Mouse (Mus musculus) ovary, postnatal 14 days (tissue): ENCODE measurements around the gene Slc5a5.

Experiments used
- DNase-seq: peaks from one replicate; pipeline ENCODE4 v3.0.0; 2022; ENCODE audit warnings: low spot score

Gene Slc5a5

GRCm38 (mm10) chr8:70879500-70879899 lies 13.1 kb downstream of the Slc5a5 start:
- no peak for DNase-seq

GRCm38 (mm10) chr8:70878178-70878577 lies 14.4 kb downstream of the Slc5a5 start:
- no peak for DNase-seq

- DNase-seq, result no peak
Measured at GRCm38 (mm10) chr8:70876382-70876781, 16.2 kb downstream of the Slc5a5 start.

GRCm38 (mm10) chr8:70874441-70874840 lies 18.1 kb downstream of the Slc5a5 start:
- no peak for DNase-seq

GRCm38 (mm10) chr8:70873364-70873985 lies 19.1 kb downstream of the Slc5a5 start, which contains the start of gene Ccdc124:
TSS of gene Ccdc124 (minus strand) at chr8:70873935.
- peak; percentile 97 for DNase-seq

GRCm38 (mm10) chr8:70872643-70873363 lies 19.8 kb downstream of the Slc5a5 start:
- DNase-seq, result no peak

- DNase-seq, result no peak
Measured at GRCm38 (mm10) chr8:70871195-70871807, 21.3 kb downstream of the Slc5a5 start.

GRCm38 (mm10) chr8:70869601-70870041 lies 22.9 kb downstream of the Slc5a5 start:
- peak; percentile 68 for DNase-seq

GRCm38 (mm10) chr8:70869199-70869571 lies 23.4 kb downstream of the Slc5a5 start:
- DNase-seq, result no peak

GRCm38 (mm10) chr8:70868559-70869198 lies 23.9 kb downstream of the Slc5a5 start:
- no peak for DNase-seq

- no peak for DNase-seq
Measured at GRCm38 (mm10) chr8:70866566-70866965, 26.0 kb downstream of the Slc5a5 start.

GRCm38 (mm10) chr8:70866001-70866520 lies 26.5 kb downstream of the Slc5a5 start:
- no peak for DNase-seq

- DNase-seq, result peak; percentile 98
Measured at GRCm38 (mm10) chr8:70865350-70866000, 27.1 kb downstream of the Slc5a5 start.

GRCm38 (mm10) chr8:70864712-70865221 lies 27.8 kb downstream of the Slc5a5 start:
- DNase-seq, result no peak

- no peak for DNase-seq
Measured at GRCm38 (mm10) chr8:70863956-70864711, 28.4 kb downstream of the Slc5a5 start.

- no peak for DNase-seq
Measured at GRCm38 (mm10) chr8:70862824-70863641, 29.5 kb downstream of the Slc5a5 start, which contains the start of gene Kcnn1. TSS of gene Kcnn1 (minus strand) at chr8:70863258.

- no peak for DNase-seq
Measured at GRCm38 (mm10) chr8:70857516-70857915, 35.0 kb downstream of the Slc5a5 start.

- DNase-seq, result peak; percentile 57
Measured at GRCm38 (mm10) chr8:70856541-70857197, 35.9 kb downstream of the Slc5a5 start.

GRCm38 (mm10) chr8:70856028-70856427 lies 36.5 kb downstream of the Slc5a5 start:
- DNase-seq, result no peak
